Mouse (Mus musculus) gastrocnemius, postnatal 36 days (tissue): Measurements from ENCODE around the gene Cyp4f14. TPM values are rescaled to one million over a fixed set of nuclear protein-coding genes. Genes with fewer than 3 reads are reported as not detected.
A peak's percentile ranks its signal among the peaks of the same experiment; 100 is the strongest.

Experiments used
- DNase-seq, 2 experiments: peaks; one replicate each; pipeline ENCODE4 v3.0.0; 2022
- intact Hi-C: fragments of 180-260 bp; cut with DNase I; formaldehyde crosslinking; loops from one replicate; pipeline ENCODE4 v1.15.1; 2025
- long read RNA-seq, 2 experiments: library from polyadenylated mRNA; stranded (forward); transcript quantifications; one replicate each; pipeline ENCODE4 v2.0.0; 2021
- total RNA-seq, 2 experiments: library from RNA; stranded (reverse); gene quantifications; 2 replicates each; pipeline ENCODE4 v1.2.3; 2021

The Cyp4f14 gene
- total RNA-seq = under 1 TPM in 1 of 2 experiments, not detected in 1; 0.27 TPM
- long read RNA-seq, experiment 1 = 0 reads
- long read RNA-seq, experiment 2 = 0 reads

DNA sequence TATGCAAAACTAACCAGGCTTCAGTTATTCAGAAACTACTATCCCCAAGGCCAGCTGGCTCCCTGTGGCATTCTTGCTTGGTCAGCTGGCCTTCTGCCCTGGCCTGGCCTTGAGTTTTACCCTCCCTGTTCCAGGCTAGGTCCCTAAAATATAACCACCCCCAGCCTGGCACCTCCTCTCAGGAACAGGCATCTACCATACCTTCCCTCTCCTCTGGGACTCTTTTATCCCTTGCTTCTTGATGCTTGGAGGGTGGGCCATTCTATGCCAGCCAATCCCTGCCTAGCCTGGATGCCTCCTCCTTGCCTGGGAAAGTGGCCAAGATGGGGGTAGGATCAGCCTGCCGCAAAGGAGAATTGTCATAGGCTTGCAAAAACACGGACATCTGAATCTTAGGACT is at the start of gene Cyp4f14:
TSS of gene Cyp4f14 (minus strand) at position 212 of the 400 bp plus-strand sequence.
- DNase-seq = peak in 1 of 2 experiments; percentile 31
- intact Hi-C loops = no loop called here

- DNase-seq = peak; percentile 81 to 82
- intact Hi-C loops = no loop called here
Measured at GRCm38 (mm10) chr17:32965623-32966290, 48.6 kb upstream of the Cyp4f14 start, which contains the start of gene Zfp472. Gene Zfp472, plus strand, starts transcription at chr17:32965814.

DNA sequence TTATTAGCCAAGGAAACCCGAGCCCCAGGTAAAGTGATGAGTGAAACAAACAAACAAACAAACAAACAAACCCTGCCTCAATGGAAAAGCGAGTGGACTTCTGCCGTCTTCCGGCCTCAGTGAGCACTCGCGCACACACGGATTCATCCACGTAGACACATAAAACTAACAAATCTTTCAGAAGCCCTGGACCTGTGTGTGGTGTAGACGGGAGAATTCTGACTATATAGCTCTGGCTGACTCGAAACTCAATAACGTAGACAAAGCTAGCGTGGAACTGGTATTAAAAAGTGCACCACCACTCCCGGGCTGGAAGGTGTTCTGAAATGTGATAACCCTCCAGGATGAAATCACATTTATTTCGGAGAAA is 48.1 kb upstream of the Cyp4f14 start:
- no peak for DNase-seq

DNA sequence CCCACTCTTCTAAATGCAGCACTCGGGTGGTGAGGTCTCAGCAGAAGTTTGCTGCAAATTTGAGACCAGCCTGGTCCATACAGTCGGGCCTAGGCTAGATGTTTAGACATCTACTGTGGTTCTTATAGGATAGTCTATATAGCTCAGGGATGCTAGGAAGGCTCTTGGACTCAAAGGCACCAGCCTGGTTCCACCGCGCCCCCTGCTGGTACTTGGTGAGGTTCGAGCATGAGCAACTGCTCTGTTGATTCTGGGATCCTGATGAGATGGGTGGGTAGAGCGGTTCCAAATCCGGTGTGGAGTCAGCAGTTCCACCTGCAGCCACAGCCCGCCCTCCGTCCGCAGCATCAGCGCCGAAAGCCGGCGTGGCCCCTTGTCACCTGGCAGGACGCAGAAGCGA is 34.3 kb upstream of the Cyp4f14 start:
- peak; percentile 70 to 80 for DNase-seq
- intact Hi-C loops = loop anchor here (10.0 kb wide), 1 partner anchor 317 kb away; no protein-coding TSS in a partner anchor

More for the DNA sequence above, 48.1 kb upstream of the Cyp4f14 start:
- intact Hi-C loops = no loop called here

DNA sequence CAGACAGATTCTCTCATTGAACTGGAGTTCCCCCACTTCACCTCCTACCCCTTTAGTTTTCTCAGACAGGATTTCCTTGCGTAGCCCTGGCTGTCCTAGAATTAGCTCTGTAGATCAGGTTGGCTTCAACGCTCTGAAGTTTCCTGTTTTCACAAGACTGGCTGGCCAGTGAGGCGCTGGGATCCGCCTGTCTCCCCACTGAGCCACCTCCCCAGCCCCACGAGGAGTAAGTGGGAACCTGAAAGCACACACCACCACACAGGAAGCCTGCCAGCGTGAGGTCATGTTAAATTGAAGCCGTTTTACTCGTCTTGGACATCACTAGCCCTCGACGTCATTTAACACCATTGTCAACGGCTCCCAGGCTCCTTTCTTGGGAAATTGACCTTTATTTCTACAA is 33.9 kb upstream of the Cyp4f14 start:
- intact Hi-C loops = loop anchor here (10.0 kb wide), 1 partner anchor 316 kb away; no protein-coding TSS in a partner anchor
- no peak for DNase-seq

DNA sequence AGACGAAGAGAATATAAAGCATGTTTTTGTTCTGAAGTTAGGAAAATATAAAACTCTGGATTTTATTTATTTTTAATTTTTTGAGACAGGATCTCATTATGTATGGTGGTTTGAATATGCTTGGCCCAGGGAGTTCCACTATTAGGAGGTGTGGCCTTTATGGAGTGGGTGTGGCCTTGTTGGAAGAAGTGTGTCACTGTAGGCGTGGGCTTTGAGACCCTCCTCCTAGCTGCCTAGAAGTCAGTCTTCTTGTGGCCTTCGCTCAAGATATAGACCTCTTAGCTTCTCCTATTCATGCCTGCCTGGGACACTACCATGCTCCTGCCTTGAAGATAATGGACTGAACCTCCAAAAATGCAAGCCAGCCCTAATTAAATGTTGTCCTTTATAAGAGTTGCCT is 33.0 kb upstream of the Cyp4f14 start:
- intact Hi-C loops = loop anchor here (10.0 kb wide), 1 partner anchor 315 kb away; no protein-coding TSS in a partner anchor

DNA sequence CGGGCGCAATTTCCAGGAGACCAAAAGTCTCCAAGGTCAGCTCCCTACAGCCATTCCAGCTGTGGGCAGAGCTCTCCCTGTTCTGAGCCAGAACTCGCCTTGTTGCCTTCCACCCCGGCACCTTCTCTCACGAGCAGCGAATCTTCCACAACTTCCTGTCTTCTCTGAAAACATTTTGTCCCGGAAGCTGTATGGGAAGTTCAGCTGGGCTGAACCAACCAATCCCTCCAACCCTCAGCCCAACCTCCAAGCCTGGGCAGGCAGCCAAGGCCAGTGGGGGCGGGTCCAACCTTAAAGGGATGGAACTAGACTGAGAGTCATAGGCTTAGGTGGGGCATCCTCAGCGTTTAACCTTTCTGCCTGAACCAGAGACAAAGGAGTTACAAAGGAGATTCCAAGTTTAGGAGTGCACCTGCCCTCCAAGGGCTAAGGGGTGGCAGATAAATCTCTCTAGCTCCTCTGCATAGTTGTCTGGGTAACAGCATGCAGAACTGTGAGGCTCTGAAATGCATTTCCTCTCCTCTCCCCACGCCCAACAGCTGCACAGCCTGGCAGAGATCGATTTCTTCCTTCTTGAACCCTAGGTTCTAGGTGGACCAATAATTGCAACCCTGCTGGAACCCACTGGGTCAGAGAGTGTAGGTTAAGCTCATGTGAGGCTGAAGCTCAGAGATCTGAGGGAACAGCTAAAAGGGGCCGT is 30.2 kb upstream of the Cyp4f14 start, which contains the start of gene Cyp4f13:
TSS of gene Cyp4f13 (minus strand) at position 188 of the 700 bp plus-strand sequence.
- peak; percentile 98 to 100 for DNase-seq
- intact Hi-C loops = loop anchor here (5.0 kb wide), 2 partner anchors 40 to 180 kb away; no protein-coding TSS in a partner anchor

More for the DNA sequence above, 33.0 kb upstream of the Cyp4f14 start:
- no peak for DNase-seq

GRCm38 (mm10) chr17:32946716-32947115 is 29.6 kb upstream of the Cyp4f14 start:
- DNase-seq = no peak
- intact Hi-C loops = loop anchor here (5.0 kb wide), 2 partner anchors 39 to 179 kb away; no protein-coding TSS in a partner anchor

- DNase-seq = no peak
- intact Hi-C loops = loop anchor here (5.0 kb wide), 2 partner anchors 37 to 177 kb away; no protein-coding TSS in a partner anchor
Measured at GRCm38 (mm10) chr17:32944402-32945035, 27.4 kb upstream of the Cyp4f14 start.

DNA sequence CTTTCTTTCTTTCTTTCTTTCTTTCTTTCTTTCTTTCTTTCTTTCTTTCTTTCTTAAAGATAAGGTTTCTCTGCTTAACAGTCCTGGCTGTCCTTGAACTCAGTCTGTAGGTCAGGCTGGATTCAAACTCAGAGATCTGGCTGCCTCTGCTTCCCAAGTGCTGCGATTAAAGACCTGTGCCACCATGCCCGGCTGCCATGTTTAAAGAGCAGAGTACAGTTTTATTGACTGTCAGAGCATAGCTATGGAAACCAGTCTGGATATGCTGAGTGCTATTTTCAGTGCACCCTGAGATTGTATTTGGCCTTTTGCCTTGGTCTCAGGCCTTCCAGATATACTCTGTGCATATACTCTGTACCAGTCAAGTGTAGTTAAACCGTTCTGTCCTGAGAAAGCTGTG is 26.5 kb upstream of the Cyp4f14 start:
- DNase-seq = no peak
- intact Hi-C loops = no loop called here

GRCm38 (mm10) chr17:32939831-32940230 is 22.7 kb upstream of the Cyp4f14 start:
- DNase-seq = no peak
- intact Hi-C loops = no loop called here

GRCm38 (mm10) chr17:32927803-32928202 is 10.7 kb upstream of the Cyp4f14 start:
- no peak for DNase-seq
- intact Hi-C loops = no loop called here

GRCm38 (mm10) chr17:32924658-32925312 is 7.6 kb upstream of the Cyp4f14 start:
- intact Hi-C loops = no loop called here
- DNase-seq = peak; percentile 46 to 57

DNA sequence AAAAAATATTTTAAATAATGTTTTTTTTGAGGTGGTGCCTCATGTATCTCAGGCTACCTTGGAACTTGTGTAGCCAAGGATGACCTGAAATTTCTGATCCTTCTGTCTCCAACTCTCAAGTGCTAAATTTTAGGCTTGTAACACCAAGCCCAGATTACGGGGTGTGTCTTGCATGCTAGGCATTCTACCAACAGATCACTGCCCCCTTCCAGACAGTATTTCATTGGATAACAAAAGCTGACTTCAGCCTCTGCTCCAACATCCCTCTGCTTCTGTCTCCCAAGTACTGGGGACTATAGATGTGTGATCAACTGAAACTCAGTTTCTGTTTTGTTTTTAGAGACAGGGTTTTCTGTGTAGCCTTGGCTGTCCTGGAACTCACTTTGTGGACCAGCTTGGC is 6.5 kb upstream of the Cyp4f14 start:
- DNase-seq = no peak
- intact Hi-C loops = no loop called here

GRCm38 (mm10) chr17:32919123-32919522 is 2.0 kb upstream of the Cyp4f14 start:
- no peak for DNase-seq
- intact Hi-C loops = no loop called here

DNA sequence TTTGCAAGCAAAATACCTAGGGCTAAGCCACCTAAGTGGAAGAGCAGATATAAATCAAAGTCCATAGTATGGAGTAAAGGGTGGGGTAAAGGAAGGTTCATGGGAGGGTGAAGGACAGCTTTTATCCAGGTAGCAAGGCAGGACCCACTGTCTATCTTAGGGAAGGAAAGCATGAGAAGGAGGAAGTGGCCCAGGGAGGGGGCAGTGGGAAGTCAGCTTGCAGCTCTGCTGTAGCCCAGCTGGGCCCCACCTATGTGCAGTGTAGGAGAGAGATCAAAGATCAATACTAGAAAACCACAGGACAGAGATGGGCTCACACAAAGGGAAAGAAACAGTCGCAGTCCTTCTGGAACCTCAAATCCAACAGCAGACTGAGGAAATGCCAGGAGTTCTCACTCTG is 1.1 kb downstream of the Cyp4f14 start:
- no peak for DNase-seq
- intact Hi-C loops = no loop called here

GRCm38 (mm10) chr17:32906172-32906571 is 11.0 kb downstream of the Cyp4f14 start:
- intact Hi-C loops = loop anchor here (5.0 kb wide), 1 partner anchor 41 kb away; the partner anchor contains the start of gene Cyp4f13
- no peak for DNase-seq

DNA sequence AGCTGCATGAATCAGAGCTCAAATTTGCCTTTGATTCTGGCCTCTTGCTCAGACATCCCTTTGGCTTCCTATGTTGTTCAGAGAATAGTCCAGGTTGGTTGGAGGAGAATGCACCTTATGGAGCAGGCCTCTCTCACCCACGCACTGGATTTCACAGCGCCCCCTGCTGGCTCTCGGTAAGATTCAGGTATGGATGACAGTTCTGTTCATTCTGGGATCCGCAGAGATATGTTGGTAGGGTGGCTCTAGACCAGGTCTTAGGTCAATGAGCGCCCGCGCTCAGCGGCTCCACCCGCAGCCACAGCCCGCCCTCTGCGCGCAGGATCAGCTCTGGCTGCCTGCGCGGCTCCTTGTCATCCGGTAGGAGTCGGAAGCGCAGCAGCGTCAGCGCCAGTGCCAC is 11.9 kb downstream of the Cyp4f14 start:
- DNase-seq = peak in 1 of 2 experiments; percentile 27
- intact Hi-C loops = loop anchor here (5.0 kb wide), 1 partner anchor 42 kb away; the partner anchor contains the start of gene Cyp4f13

DNA sequence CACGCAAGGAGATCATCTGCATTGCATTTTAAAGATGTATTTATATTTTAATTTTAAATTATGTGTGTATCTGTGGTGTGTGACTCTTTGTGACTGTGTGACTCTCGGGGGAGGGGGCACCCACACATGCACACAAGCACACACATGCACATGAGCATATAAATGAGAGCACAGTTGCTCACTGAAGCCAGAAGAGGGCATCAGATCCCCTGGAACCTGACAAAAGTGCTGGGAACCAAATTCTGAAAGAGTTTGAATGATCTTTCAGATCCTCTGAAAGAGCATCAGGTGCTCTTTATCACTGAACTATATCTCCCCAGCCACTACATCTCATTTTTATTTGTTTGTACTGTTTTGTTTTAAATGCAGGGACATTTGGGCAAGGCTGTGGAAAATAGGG is 12.7 kb downstream of the Cyp4f14 start:
- DNase-seq = no peak
- intact Hi-C loops = no loop called here
